Mouse (Mus musculus) limb, embryonic 13.5 days (tissue): ENCODE measurements around the gene Tbce. TPM values are rescaled to one million over a fixed set of nuclear protein-coding genes. Genes with fewer than 3 reads are reported as not detected.
"Not testable (repeated sequence)": the region's sequence is repeated elsewhere in the genome, so short reads cannot be mapped to it uniquely, and the experiment has no call there.

ENCODE experiments used
- ATAC-seq: fragments of 200-750 bp; cut with Nextera tagmentation; 2 replicates; pipeline ENCODE4 v1.8.0; 2017; ENCODE audit warnings: low read depth, moderate number of reproducible peaks, moderate TSS enrichment; ENCODE audit not compliant: low FRiP score
- H3K27ac ChIP-seq: fragments of 300-500 bp; sonication (generic); 2 replicates; pipeline ENCODE4 v1.5.1; 2015; ENCODE audit warnings: inconsistent platforms, mild to moderate bottlenecking, moderate library complexity
- H3K27me3 ChIP-seq: fragments of 300-500 bp; sonication (generic); 2 replicates; pipeline ENCODE4 v1.6.1; 2015; ENCODE audit warnings: mild to moderate bottlenecking, inconsistent platforms
- H3K36me3 ChIP-seq: fragments of 300-500 bp; sonication (generic); 2 replicates; pipeline ENCODE4 v1.6.1; 2015; ENCODE audit warnings: inconsistent platforms, mild to moderate bottlenecking, moderate library complexity
- H3K4me1 ChIP-seq: fragments of 300-500 bp; sonication (generic); 2 replicates; pipeline ENCODE4 v1.6.1; 2015; ENCODE audit warnings: inconsistent platforms
- H3K4me2 ChIP-seq: fragments of 300-500 bp; sonication (generic); replicated peaks from 2 replicates; pipeline ENCODE4 v1.6.1; 2015; ENCODE audit warnings: inconsistent platforms, mild to moderate bottlenecking, moderate library complexity
- H3K4me3 ChIP-seq: fragments of 300-500 bp; sonication (generic); 2 replicates; pipeline ENCODE4 v1.5.1; 2015; ENCODE audit warnings: moderate library complexity, mild to moderate bottlenecking, inconsistent platforms
- H3K9ac ChIP-seq: fragments of 300-500 bp; sonication (generic); 2 replicates; pipeline ENCODE4 v1.6.1; 2015; ENCODE audit warnings: mild to moderate bottlenecking, inconsistent platforms
- H3K9me3 ChIP-seq: fragments of 300-500 bp; sonication (generic); 2 replicates; pipeline ENCODE4 v1.6.1; 2016; ENCODE audit warnings: inconsistent platforms
- WGBS: fragments of 180-500 bp; shearing (Covaris S2); methylation state at CpG from one replicate; pipeline ENCODE4 v1.1.7; 2015; 5-methylcytosine and 5-hydroxymethylcytosine counted together
- polyA plus RNA-seq: library from polyadenylated mRNA; unstranded; fragments of >200 nt; fragmentation: Nextera tagmentation; extraction: Ambion mirVana; gene quantifications from 2 replicates; pipeline ENCODE4 v1.2.1, GENCODE M21; 2015

The Tbce gene
- polyA plus RNA-seq, 1 experiment from 2014 or later, result 64.5 TPM

GRCm38 (mm10) chr13:14026154-14026820, 13.2 kb downstream of the Tbce start:
- H3K36me3 ChIP-seq, result peaks cover 37% of the 10 kb centered on the region
- ATAC-seq, result no peak
- H3K27me3 ChIP-seq, result no peaks in the 10 kb centered on the region
- 96% methylated on average over 6 of the region's 6 CpGs for WGBS
- H3K4me1 ChIP-seq, result no peaks in the 10 kb centered on the region
- no peaks in the 10 kb centered on the region for H3K9me3 ChIP-seq
- no peak overlapping the region for H3K27ac ChIP-seq
- no peak overlapping the region for H3K4me3 ChIP-seq
- no peak overlapping the region for H3K9ac ChIP-seq
- no peak overlapping the region for H3K4me2 ChIP-seq

GRCm38 (mm10) chr13:14025554-14025953, 13.9 kb downstream of the Tbce start:
- Histone ChIP-seq H3K36me3 (peaks cover 37% of the 10 kb centered on the region), H3K4me2 (no peak overlapping the region), H3K27me3 (no peaks in the 10 kb centered on the region), H3K27ac (no peak overlapping the region), H3K4me3 (no peak overlapping the region), H3K9ac (no peak overlapping the region), H3K4me1 (no peaks in the 10 kb centered on the region), H3K9me3 (no peaks in the 10 kb centered on the region)
- 90% methylated on average over 6 of the region's 6 CpGs for WGBS
- ATAC-seq, result no peak

GRCm38 (mm10) chr13:14021417-14021816, 18.0 kb downstream of the Tbce start:
- H3K36me3 ChIP-seq, result peaks cover 36% of the 10 kb centered on the region
- not testable (repeated sequence) for H3K4me1 ChIP-seq, H3K4me3 ChIP-seq, H3K27me3 ChIP-seq, H3K9me3 ChIP-seq, ATAC-seq, H3K9ac ChIP-seq, H3K27ac ChIP-seq, H3K4me2 ChIP-seq
- 80% methylated on average over 11 of the region's 12 CpGs for WGBS

- peaks cover 43% of the 10 kb centered on the region for H3K36me3 ChIP-seq
- no peak overlapping the region for H3K9ac ChIP-seq
- no peak overlapping the region for H3K4me3 ChIP-seq
- H3K9me3 ChIP-seq, result no peaks in the 10 kb centered on the region
- H3K27ac ChIP-seq, result no peak overlapping the region
- no peaks in the 10 kb centered on the region for H3K27me3 ChIP-seq
- H3K4me2 ChIP-seq, result no peak overlapping the region
- no peak for ATAC-seq
- WGBS, result 90% methylated on average over 3 of the region's 3 CpGs
- no peaks in the 10 kb centered on the region for H3K4me1 ChIP-seq
These were observed 20.6 kb downstream of the Tbce start for GRCm38 (mm10) chr13:14018852-14019251.

- Histone ChIP-seq H3K36me3 (peaks cover 47% of the 10 kb centered on the region), H3K4me2 (no peak overlapping the region), H3K9ac (no peak overlapping the region), H3K9me3 (no peaks in the 10 kb centered on the region), H3K4me1 (no peaks in the 10 kb centered on the region), H3K27me3 (no peaks in the 10 kb centered on the region), H3K27ac (no peak overlapping the region), H3K4me3 (no peak overlapping the region)
- no peak for ATAC-seq
These were observed 21.2 kb downstream of the Tbce start for GRCm38 (mm10) chr13:14018283-14018682.

GRCm38 (mm10) chr13:14015609-14016008, 23.8 kb downstream of the Tbce start:
- WGBS, result 90% methylated on average over 6 of the region's 6 CpGs
- Histone ChIP-seq H3K27ac (no peak overlapping the region), H3K27me3 (no peaks in the 10 kb centered on the region), H3K36me3 (peaks cover 69% of the 10 kb centered on the region), H3K4me1 (no peaks in the 10 kb centered on the region), H3K9me3 (no peaks in the 10 kb centered on the region), H3K4me3 (no peak overlapping the region), H3K4me2 (no peak overlapping the region), H3K9ac (no peak overlapping the region)
- ATAC-seq, result no peak

GRCm38 (mm10) chr13:14014540-14014939, 24.9 kb downstream of the Tbce start:
- Histone ChIP-seq H3K36me3 (peaks cover 72% of the 10 kb centered on the region), H3K27me3 (no peaks in the 10 kb centered on the region), H3K4me3 (no peak overlapping the region), H3K4me1 (no peaks in the 10 kb centered on the region), H3K4me2 (no peak overlapping the region), H3K9me3 (no peaks in the 10 kb centered on the region), H3K27ac (no peak overlapping the region), H3K9ac (no peak overlapping the region)
- no peak for ATAC-seq
- 83% methylated on average over 4 of the region's 4 CpGs for WGBS

GRCm38 (mm10) chr13:14014001-14014400, 25.4 kb downstream of the Tbce start:
- no peaks in the 10 kb centered on the region for H3K4me1 ChIP-seq
- no peak overlapping the region for H3K27ac ChIP-seq
- 84% methylated on average over 2 of the region's 2 CpGs for WGBS

GRCm38 (mm10) chr13:14011454-14011995, 27.9 kb downstream of the Tbce start:
- Histone ChIP-seq H3K9ac (no peak overlapping the region), H3K4me3 (no peak overlapping the region), H3K27ac (no peak overlapping the region), H3K9me3 (no peaks in the 10 kb centered on the region), H3K27me3 (no peaks in the 10 kb centered on the region), H3K36me3 (peaks cover 72% of the 10 kb centered on the region), H3K4me2 (no peak overlapping the region), H3K4me1 (no peaks in the 10 kb centered on the region)
- ATAC-seq, result no peak
- WGBS, result 92% methylated on average over 4 of the region's 4 CpGs

More at GRCm38 (mm10) chr13:14014001-14014400, 25.4 kb downstream of the Tbce start:
- Histone ChIP-seq H3K9me3 (no peaks in the 10 kb centered on the region), H3K9ac (no peak overlapping the region), H3K4me3 (no peak overlapping the region), H3K4me2 (no peak overlapping the region), H3K36me3 (peaks cover 70% of the 10 kb centered on the region), H3K27me3 (no peaks in the 10 kb centered on the region)
- no peak for ATAC-seq

- Histone ChIP-seq H3K27ac (no peak overlapping the region), H3K36me3 (peaks cover 81% of the 10 kb centered on the region), H3K4me2 (no peak overlapping the region), H3K4me3 (no peak overlapping the region), H3K4me1 (no peaks in the 10 kb centered on the region), H3K9ac (no peak overlapping the region), H3K9me3 (no peaks in the 10 kb centered on the region), H3K27me3 (no peaks in the 10 kb centered on the region)
- 62% methylated on average over 2 of the region's 2 CpGs for WGBS
- ATAC-seq, result no peak
These were observed 33.4 kb downstream of the Tbce start for GRCm38 (mm10) chr13:14006056-14006455.

- Histone ChIP-seq H3K27me3 (no peaks in the 10 kb centered on the region), H3K9me3 (no peaks in the 10 kb centered on the region), H3K36me3 (peaks cover 86% of the 10 kb centered on the region), H3K4me2 (no peak overlapping the region), H3K9ac (no peak overlapping the region), H3K4me1 (no peaks in the 10 kb centered on the region), H3K27ac (no peak overlapping the region), H3K4me3 (no peak overlapping the region)
- ATAC-seq, result no peak
- 92% methylated on average over 5 of the region's 5 CpGs for WGBS
These were observed 34.4 kb downstream of the Tbce start for GRCm38 (mm10) chr13:14004999-14005398.

GRCm38 (mm10) chr13:14004086-14004485, 35.4 kb downstream of the Tbce start:
- Histone ChIP-seq H3K27me3 (no peaks in the 10 kb centered on the region), H3K9me3 (no peaks in the 10 kb centered on the region), H3K4me1 (no peaks in the 10 kb centered on the region), H3K36me3 (peaks cover 90% of the 10 kb centered on the region), H3K4me2 (no peak overlapping the region), H3K4me3 (no peak overlapping the region), H3K27ac (no peak overlapping the region), H3K9ac (no peak overlapping the region)
- no peak for ATAC-seq
- WGBS, result 77% methylated on average over 4 of the region's 4 CpGs

- ATAC-seq, result no peak
- WGBS, result 73% methylated on average over 2 of the region's 2 CpGs
These were observed 36.7 kb downstream of the Tbce start for GRCm38 (mm10) chr13:14002706-14003105.

More at GRCm38 (mm10) chr13:14002706-14003105, 36.7 kb downstream of the Tbce start:
- H3K27ac ChIP-seq, result no peak overlapping the region
- peaks cover 92% of the 10 kb centered on the region for H3K36me3 ChIP-seq
- H3K9ac ChIP-seq, result no peak overlapping the region
- H3K27me3 ChIP-seq, result no peaks in the 10 kb centered on the region
- no peak overlapping the region for H3K4me2 ChIP-seq
- H3K4me3 ChIP-seq, result no peak overlapping the region
- H3K4me1 ChIP-seq, result no peaks in the 10 kb centered on the region
- no peaks in the 10 kb centered on the region for H3K9me3 ChIP-seq
